Mouse (Mus musculus) stomach, embryonic 16.5 days (tissue): ENCODE measurements around the gene Cdx2. TPM values are rescaled to one million over a fixed set of nuclear protein-coding genes. Genes with fewer than 3 reads are reported as not detected.

Experiments
- ATAC-seq: fragments of 200-750 bp; cut with Nextera tagmentation; 2 replicates; pipeline ENCODE4 v1.8.0; 2017; ENCODE audit warnings: moderate number of reproducible peaks, moderate TSS enrichment; ENCODE audit not compliant: insufficient read depth, low FRiP score
- H3K27ac ChIP-seq: fragments of 300-500 bp; sonication (generic); 2 replicates; pipeline ENCODE4 v1.5.1; 2014; ENCODE audit warnings: low read length
- H3K27me3 ChIP-seq: fragments of 300-500 bp; sonication (generic); 2 replicates; pipeline ENCODE4 v1.6.1; 2014; ENCODE audit warnings: low read length, control low read depth, mixed read lengths; ENCODE audit not compliant: control insufficient read depth, insufficient read depth
- H3K36me3 ChIP-seq: fragments of 300-500 bp; sonication (generic); 2 replicates; pipeline ENCODE4 v1.6.1; 2014; ENCODE audit warnings: low read length; ENCODE audit not compliant: control insufficient read depth, insufficient read depth
- H3K4me1 ChIP-seq: fragments of 300-500 bp; sonication (generic); 2 replicates; pipeline ENCODE4 v1.6.1; 2014; ENCODE audit warnings: low read length, control low read depth, mixed read lengths; ENCODE audit not compliant: control insufficient read depth, insufficient read depth
- H3K4me2 ChIP-seq: fragments of 300-500 bp; sonication (generic); 2 replicates; pipeline ENCODE4 v1.6.1; 2014; ENCODE audit warnings: low read depth, low read length, mixed read lengths
- H3K4me3 ChIP-seq: fragments of 300-500 bp; sonication (generic); replicated peaks from 2 replicates; pipeline ENCODE4 v1.5.1; 2014; ENCODE audit warnings: mild to moderate bottlenecking, low read length
- H3K9ac ChIP-seq: fragments of 300-500 bp; sonication (generic); 2 replicates; pipeline ENCODE4 v1.6.1; 2014; ENCODE audit warnings: low read length
- H3K9me3 ChIP-seq: fragments of 300-500 bp; sonication (generic); replicated peaks from 2 replicates; pipeline ENCODE4 v1.6.1; 2016; ENCODE audit warnings: low read length, control low read depth; ENCODE audit not compliant: control insufficient read depth
- WGBS: fragments of 180-500 bp; shearing (Covaris S2); extraction: QIAGEN DNeasy Blood & Tissue Kit; methylation state at CpG from one replicate; pipeline ENCODE4 v1.1.7; 2014; 5-methylcytosine and 5-hydroxymethylcytosine counted together
- polyA plus RNA-seq: library from polyadenylated mRNA; unstranded; fragments of >200 nt; fragmentation: Nextera tagmentation; extraction: Ambion mirVana; gene quantifications from 2 replicates; pipeline ENCODE4 v1.2.1, GENCODE M21; 2015

The Cdx2 gene
- polyA plus RNA-seq, 1 experiment from 2014 or later = 3.4 TPM

GRCm38 (mm10) chr5:147340741-147341414 is 33.8 kb upstream of the Cdx2 start:
- H3K4me1 ChIP-seq = no peaks in the 10 kb centered on the region

GRCm38 (mm10) chr5:147339560-147339959 is 32.5 kb upstream of the Cdx2 start:
- Histone ChIP-seq H3K27ac (no peak overlapping the region), H3K9me3 (no peaks in the 10 kb centered on the region), H3K4me2 (no peak overlapping the region), H3K4me3 (no peak overlapping the region), H3K27me3 (no peaks in the 10 kb centered on the region), H3K4me1 (no peaks in the 10 kb centered on the region), H3K9ac (no peak overlapping the region), H3K36me3 (no peaks in the 10 kb centered on the region)
- no peak for ATAC-seq
- 74% methylated on average over 11 of the region's 11 CpGs for WGBS

More at GRCm38 (mm10) chr5:147340741-147341414, 33.8 kb upstream of the Cdx2 start:
- WGBS = 25% methylated on average over 13 of the region's 13 CpGs
- Histone ChIP-seq H3K4me3 (no peak overlapping the region), H3K27me3 (no peaks in the 10 kb centered on the region), H3K27ac (no peak overlapping the region), H3K9ac (no peak overlapping the region), H3K9me3 (no peaks in the 10 kb centered on the region), H3K36me3 (no peaks in the 10 kb centered on the region), H3K4me2 (no peak overlapping the region)
- no peak for ATAC-seq

- H3K4me3 ChIP-seq = no peak overlapping the region
- no peaks in the 10 kb centered on the region for H3K9me3 ChIP-seq
- H3K36me3 ChIP-seq = no peaks in the 10 kb centered on the region
- H3K27ac ChIP-seq = no peak overlapping the region
- H3K9ac ChIP-seq = no peak overlapping the region
- WGBS = 59% methylated on average over 9 of the region's 9 CpGs
- H3K4me1 ChIP-seq = no peaks in the 10 kb centered on the region
- H3K4me2 ChIP-seq = no peak overlapping the region
- H3K27me3 ChIP-seq = no peaks in the 10 kb centered on the region
- no peak for ATAC-seq
These were observed 31.9 kb upstream of the Cdx2 start for GRCm38 (mm10) chr5:147338967-147339366.

- no peak for ATAC-seq
These were observed 25.6 kb upstream of the Cdx2 start for GRCm38 (mm10) chr5:147332711-147333110.

GRCm38 (mm10) chr5:147331547-147331946 is 24.5 kb upstream of the Cdx2 start:
- no peak overlapping the region for H3K4me2 ChIP-seq
- H3K27ac ChIP-seq = no peak overlapping the region
- H3K36me3 ChIP-seq = no peaks in the 10 kb centered on the region
- no peak overlapping the region for H3K4me3 ChIP-seq
- no peaks in the 10 kb centered on the region for H3K4me1 ChIP-seq
- ATAC-seq = no peak; the same call in 1 of the 2 replicates
- H3K9ac ChIP-seq = no peak overlapping the region
- 39% methylated on average over 2 of the region's 2 CpGs for WGBS
- no peaks in the 10 kb centered on the region for H3K9me3 ChIP-seq
- H3K27me3 ChIP-seq = no peaks in the 10 kb centered on the region; the same call in 1 of the 2 replicates

More at GRCm38 (mm10) chr5:147332711-147333110, 25.6 kb upstream of the Cdx2 start:
- Histone ChIP-seq H3K4me2 (no peak overlapping the region), H3K4me1 (no peaks in the 10 kb centered on the region), H3K27ac (no peak overlapping the region), H3K4me3 (no peak overlapping the region), H3K9ac (no peak overlapping the region), H3K27me3 (no peaks in the 10 kb centered on the region; the same call in 1 of the 2 replicates), H3K9me3 (no peaks in the 10 kb centered on the region), H3K36me3 (no peaks in the 10 kb centered on the region)
- WGBS = 21% methylated on average over 7 of the region's 7 CpGs

- no peak overlapping the region for H3K4me2 ChIP-seq
- H3K9ac ChIP-seq = no peak overlapping the region
- no peak for ATAC-seq
- no peaks in the 10 kb centered on the region for H3K9me3 ChIP-seq
- no peaks in the 10 kb centered on the region for H3K4me1 ChIP-seq
- no peaks in the 10 kb centered on the region; the same call in 1 of the 2 replicates for H3K27me3 ChIP-seq
- no peak overlapping the region for H3K4me3 ChIP-seq
- H3K27ac ChIP-seq = no peak overlapping the region
- WGBS = 83% methylated on average over 11 of the region's 11 CpGs
- no peaks in the 10 kb centered on the region for H3K36me3 ChIP-seq
These were observed 22.9 kb upstream of the Cdx2 start for GRCm38 (mm10) chr5:147329946-147330345.

- H3K36me3 ChIP-seq = no peaks in the 10 kb centered on the region
- H3K9ac ChIP-seq = no peak overlapping the region
- no peak overlapping the region for H3K27ac ChIP-seq
- 93% methylated on average over 5 of the region's 5 CpGs for WGBS
- ATAC-seq = no peak
- H3K9me3 ChIP-seq = no peaks in the 10 kb centered on the region
- no peak overlapping the region for H3K4me3 ChIP-seq
- H3K27me3 ChIP-seq = no peaks in the 10 kb centered on the region; the same call in 1 of the 2 replicates
- no peak overlapping the region for H3K4me2 ChIP-seq
- no peaks in the 10 kb centered on the region for H3K4me1 ChIP-seq
These were observed 20.6 kb upstream of the Cdx2 start for GRCm38 (mm10) chr5:147327636-147328035.

GRCm38 (mm10) chr5:147325931-147326330 is 18.9 kb upstream of the Cdx2 start:
- ATAC-seq = no peak
- no peaks in the 10 kb centered on the region for H3K36me3 ChIP-seq
- H3K4me1 ChIP-seq = no peaks in the 10 kb centered on the region
- no peaks in the 10 kb centered on the region; the same call in 1 of the 2 replicates for H3K27me3 ChIP-seq
- no peak overlapping the region for H3K4me2 ChIP-seq
- WGBS = 65% methylated on average over 11 of the region's 11 CpGs
- no peak overlapping the region for H3K9ac ChIP-seq
- H3K9me3 ChIP-seq = no peaks in the 10 kb centered on the region
- H3K27ac ChIP-seq = no peak overlapping the region
- no peak overlapping the region for H3K4me3 ChIP-seq

- 0 out of 2 replicates have a peak, but pooled peaks have one; percentile 50 for ATAC-seq
- WGBS = 14% methylated on average over 17 of the region's 17 CpGs
These were observed 16.3 kb upstream of the Cdx2 start for GRCm38 (mm10) chr5:147323237-147323917.

More at GRCm38 (mm10) chr5:147323237-147323917, 16.3 kb upstream of the Cdx2 start:
- H3K27ac ChIP-seq = no peak overlapping the region
- H3K9ac ChIP-seq = no peak overlapping the region
- H3K27me3 ChIP-seq = peaks cover 12% of the 10 kb centered on the region
- no peak overlapping the region for H3K4me2 ChIP-seq
- no peaks in the 10 kb centered on the region for H3K36me3 ChIP-seq
- no peak overlapping the region for H3K4me3 ChIP-seq
- H3K4me1 ChIP-seq = no peaks in the 10 kb centered on the region
- no peaks in the 10 kb centered on the region for H3K9me3 ChIP-seq
